Mouse (Mus musculus): ENCODE data around the gene Nostrin.

Nostrin gene

DNA sequence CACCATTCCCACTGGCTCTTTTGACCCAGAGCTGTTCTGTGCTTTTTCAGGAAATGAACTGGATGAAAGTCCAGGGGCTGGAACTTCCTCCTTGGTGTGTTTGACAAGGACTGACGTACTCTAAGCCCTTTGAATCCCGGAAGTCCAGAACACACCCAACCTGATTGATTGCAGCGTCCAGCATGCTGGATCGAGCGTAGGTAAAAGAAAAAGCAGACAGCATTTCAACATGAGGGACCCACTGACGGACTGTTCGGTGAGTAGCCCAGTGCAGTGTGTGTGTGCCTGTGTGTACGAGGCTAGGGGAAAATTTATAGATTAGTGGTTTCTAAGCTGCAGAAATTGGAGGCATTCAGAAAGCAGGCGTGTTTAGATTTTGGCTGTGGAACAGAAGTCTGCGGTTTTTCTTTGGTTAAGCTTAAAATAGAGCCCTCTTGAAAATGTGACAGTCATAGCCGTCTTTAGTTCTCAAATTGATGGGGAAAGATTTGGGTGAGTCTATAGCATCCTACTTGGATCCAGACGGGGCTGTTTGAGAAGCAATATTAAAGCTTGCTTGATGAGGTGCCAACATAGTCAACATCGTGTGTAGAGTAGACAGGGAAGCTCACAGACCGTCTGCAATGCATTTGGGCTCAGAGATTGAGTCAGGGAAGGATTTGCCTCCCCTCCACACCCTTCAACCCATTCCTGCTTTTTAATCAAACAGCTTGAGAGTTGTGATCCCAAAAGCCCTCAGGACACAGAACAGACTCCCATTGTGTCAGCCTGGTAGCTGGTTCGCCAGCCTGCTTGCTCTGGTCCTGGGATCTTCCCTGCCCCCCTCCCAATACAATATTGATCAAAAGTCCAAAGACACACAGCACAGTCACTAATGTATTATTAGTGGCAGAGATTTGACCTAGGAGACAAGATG is at the start of gene Nostrin:
Gene Nostrin (plus strand): TSS at position 140 of the 916 bp plus-strand sequence.
- no peak for DNase-seq (ENCODE audit: low spot score in 2 of 2)

DNA sequence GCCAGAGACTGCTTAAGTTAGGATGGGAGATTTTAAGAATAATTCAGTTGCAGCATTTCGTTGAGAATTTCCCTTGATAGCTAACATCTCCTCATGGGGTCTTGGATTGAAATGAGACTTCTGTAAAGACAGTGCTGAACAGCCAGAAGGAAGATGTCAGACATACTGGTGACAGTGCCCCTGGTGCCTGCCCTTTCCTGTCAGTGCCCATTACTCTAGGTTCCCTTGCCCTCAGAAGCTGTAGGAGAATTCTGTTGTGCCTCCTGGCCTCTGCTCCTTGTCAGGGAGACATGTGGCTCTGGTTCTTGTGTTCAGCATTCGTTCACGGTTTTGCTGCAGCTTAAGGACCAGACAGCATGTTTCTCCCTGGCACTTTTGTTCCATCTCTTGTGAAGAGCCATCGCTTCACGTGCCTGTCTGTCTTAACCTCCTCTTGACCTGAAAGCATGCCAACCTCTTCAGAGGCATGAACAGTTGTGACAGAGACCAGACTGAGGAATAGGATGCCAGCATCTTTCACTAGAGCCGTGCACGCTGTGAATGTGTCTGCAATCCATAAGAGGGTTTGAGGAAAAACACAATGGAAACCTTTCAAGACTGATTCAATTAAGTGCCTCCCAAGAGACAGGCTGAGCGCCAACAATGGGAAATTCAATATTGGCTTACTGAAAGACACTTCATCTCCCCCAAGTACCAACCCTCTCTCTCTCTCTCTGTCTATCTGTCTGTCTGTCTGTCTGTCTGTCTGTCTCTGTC is 48.9 kb upstream of the Nostrin start:
- DNase-seq (ENCODE audit: low spot score in 2 of 2): no peak

DNA sequence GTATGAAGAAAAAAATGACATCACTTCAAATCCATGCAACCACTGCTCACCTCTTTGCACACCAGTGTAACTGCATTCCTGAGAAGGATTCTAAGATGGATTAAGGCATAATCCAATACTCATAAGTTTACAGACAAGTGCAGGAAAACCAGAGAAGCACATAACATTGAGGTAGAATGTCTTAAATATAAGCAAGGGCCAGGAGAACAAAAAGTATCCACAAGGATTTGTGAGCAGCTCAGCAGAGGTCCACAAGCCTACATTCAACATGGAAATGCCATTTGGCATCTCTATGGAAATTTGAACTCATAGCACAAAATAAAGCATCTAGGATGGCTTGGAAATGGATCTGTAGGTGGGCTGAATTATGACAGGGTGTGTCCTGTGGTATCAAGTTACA is 39.8 kb upstream of the Nostrin start:
- no peak for DNase-seq (ENCODE audit: low spot score in 2 of 2)

- no peak for DNase-seq (ENCODE audit: low spot score in 2 of 2)
Observed at GRCm38 (mm10) chr2:69096821-69097220, 38.8 kb upstream of the Nostrin start.

GRCm38 (mm10) chr2:69097526-69097925 is 38.1 kb upstream of the Nostrin start:
- no peak for DNase-seq (ENCODE audit: low spot score in 2 of 2)

GRCm38 (mm10) chr2:69098701-69099100 is 36.9 kb upstream of the Nostrin start:
- no peak for DNase-seq (ENCODE audit: low spot score in 2 of 2)

- no peak for DNase-seq (ENCODE audit: low spot score in 2 of 2)
Observed at GRCm38 (mm10) chr2:69099147-69099546, 36.5 kb upstream of the Nostrin start.

DNA sequence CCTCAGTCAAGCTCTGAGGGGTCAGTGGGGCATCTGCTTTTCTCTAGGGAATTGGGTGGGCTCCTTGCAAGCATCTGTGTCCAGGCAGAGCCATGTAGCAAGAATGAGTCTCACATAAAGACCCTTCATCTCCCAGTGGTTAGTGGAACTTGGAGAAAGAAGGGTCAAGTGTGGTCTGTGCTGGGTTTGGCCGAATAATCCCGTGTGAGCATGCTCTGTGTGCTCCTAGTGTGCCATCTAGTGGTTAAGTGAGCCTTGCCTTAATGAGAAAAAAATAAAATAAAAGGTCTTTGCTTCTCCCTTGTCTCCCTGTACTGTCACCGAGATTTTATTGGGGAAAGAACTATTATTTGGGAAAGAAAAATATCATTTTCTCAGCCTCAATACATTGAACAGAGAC is 34.9 kb upstream of the Nostrin start:
- no peak for DNase-seq (ENCODE audit: low spot score in 2 of 2)

DNA sequence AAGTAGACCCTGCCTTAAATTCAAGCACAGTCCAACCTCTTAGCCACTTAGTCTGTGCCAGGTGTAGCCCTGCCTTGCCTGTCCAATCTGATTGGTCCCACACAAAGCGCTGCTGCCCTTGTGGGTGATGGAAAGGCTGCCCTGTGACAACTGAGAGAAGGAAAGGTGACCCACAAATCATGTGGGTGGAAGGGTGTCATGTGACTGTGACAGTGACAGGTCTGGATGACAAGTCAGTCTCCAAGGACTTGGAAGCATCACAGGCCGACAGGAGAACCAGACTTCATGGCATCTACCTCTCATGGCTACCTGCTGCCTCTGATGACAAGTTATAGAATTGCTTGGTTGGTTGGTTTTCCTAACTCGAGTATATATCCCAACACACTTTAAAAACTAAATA is 32.1 kb upstream of the Nostrin start:
- no peak for DNase-seq (ENCODE audit: low spot score in 2 of 2)

GRCm38 (mm10) chr2:69104511-69105145 is 31.0 kb upstream of the Nostrin start:
- no peak for DNase-seq (ENCODE audit: low spot score in 2 of 2)

GRCm38 (mm10) chr2:69109246-69109645 is 26.4 kb upstream of the Nostrin start:
- no peak for DNase-seq (ENCODE audit: low spot score in 2 of 2)

- DNase-seq (ENCODE audit: low spot score in 2 of 2): no peak
Observed at GRCm38 (mm10) chr2:69109710-69110109, 25.9 kb upstream of the Nostrin start.

- DNase-seq (ENCODE audit: low spot score in 2 of 2): no peak
Observed at GRCm38 (mm10) chr2:69112609-69113008, 23.0 kb upstream of the Nostrin start.

DNA sequence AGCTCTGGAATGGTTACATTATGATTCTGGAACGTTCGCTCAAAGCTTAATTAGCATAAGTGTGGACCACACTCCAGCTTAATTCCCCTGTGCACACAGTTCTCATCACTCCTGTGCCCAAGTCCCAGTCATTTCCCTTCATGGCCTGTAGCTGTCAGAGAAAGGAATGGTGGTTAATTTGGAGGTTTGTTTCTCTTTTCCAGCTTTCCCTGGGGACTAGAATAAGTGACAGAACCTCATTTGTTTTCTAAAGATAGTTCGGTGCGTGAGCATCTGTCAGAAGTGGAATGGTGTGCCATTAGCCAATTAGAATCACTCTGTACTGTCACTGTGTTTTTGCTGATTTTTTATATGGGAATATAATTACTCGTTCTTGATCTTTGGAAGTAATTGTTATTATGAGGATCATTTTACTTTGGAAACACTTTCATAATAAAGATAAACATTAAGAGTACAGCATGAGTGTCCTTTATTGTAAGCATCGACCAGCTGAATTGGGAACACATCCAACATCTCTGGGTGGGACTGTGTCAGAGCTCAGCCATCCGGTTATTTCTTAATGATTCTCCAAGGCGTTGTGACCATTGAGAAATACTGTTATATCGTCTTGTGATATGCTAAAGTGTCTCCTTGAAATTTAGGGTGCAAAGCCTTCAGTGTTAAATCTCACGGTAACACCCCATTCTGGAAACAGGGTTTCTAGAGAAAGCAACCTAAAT is 21.6 kb upstream of the Nostrin start:
- no peak for DNase-seq (ENCODE audit: low spot score in 2 of 2)

GRCm38 (mm10) chr2:69115921-69116320 is 19.7 kb upstream of the Nostrin start:
- DNase-seq (ENCODE audit: low spot score in 2 of 2): no peak

GRCm38 (mm10) chr2:69116767-69117166 is 18.8 kb upstream of the Nostrin start:
- no peak for DNase-seq (ENCODE audit: low spot score in 2 of 2)

GRCm38 (mm10) chr2:69118994-69119393 is 16.6 kb upstream of the Nostrin start:
- no peak for DNase-seq (ENCODE audit: low spot score in 2 of 2)

DNA sequence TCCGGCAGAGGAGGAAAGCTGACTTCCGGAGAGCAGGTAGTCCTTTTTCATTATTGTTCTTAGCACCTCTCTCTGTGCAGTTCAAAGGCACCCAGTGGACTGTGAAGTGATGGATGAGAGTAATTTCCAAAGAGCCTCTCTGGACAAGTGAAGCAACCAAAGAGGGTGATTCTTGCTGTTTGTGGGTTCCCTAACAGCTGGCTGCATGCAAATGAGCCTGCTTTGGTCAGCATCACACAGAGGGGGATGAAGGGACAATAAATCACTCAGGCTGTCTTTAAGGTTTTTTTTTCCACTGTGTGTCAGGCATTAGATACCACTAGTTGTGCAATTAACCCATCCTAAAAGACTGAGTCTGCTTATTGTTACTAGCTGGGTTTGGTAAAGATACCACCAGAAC is 15.9 kb upstream of the Nostrin start:
- no peak for DNase-seq (ENCODE audit: low spot score in 2 of 2)

- no peak for DNase-seq (ENCODE audit: low spot score in 2 of 2)
Observed at GRCm38 (mm10) chr2:69121681-69122080, 13.9 kb upstream of the Nostrin start.

GRCm38 (mm10) chr2:69125425-69125824 is 10.2 kb upstream of the Nostrin start:
- no peak for DNase-seq (ENCODE audit: low spot score in 2 of 2)

- DNase-seq (ENCODE audit: low spot score in 2 of 2): no peak
Observed at GRCm38 (mm10) chr2:69128321-69128720, 7.3 kb upstream of the Nostrin start.

- DNase-seq (ENCODE audit: low spot score in 2 of 2): no peak
Observed at GRCm38 (mm10) chr2:69128921-69129395, 6.6 kb upstream of the Nostrin start.
